Mouse (Mus musculus) NIH3T3 (cell line): ENCODE data around the gene Runx3.
A peak's percentile ranks its signal among the peaks of the same experiment; 100 is the strongest.
"Not testable (repeated sequence)": the region's sequence is repeated elsewhere in the genome, so short reads cannot be mapped to it uniquely, and the experiment has no call there.

Experiments used
- DNase-seq: peaks from one replicate; pipeline ENCODE4 v3.0.0-alpha.2; 2012; ENCODE audit warnings: low read depth

The Runx3 gene

DNA sequence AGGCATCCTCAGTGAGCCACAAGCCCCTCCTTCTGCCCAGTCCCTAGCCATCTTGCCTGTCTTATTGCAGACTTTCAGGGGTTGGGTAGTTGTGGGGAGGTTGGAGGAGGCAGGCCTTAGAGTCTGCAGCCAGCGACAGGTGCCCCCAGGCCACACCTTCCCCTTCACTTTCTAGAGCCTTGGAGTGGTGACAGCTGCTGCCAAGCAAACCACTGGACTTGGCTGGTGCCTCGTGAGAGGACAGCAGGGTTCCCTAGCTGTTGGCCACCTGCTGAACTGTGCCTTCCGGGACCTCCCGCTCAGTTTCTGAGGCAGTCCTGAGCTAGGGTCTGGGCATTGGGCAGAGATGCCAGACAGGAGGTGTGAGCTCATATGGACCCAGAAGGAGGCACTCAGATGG, 49.0 kb downstream of the Runx3 start:
- DNase-seq, result no peak

GRCm38 (mm10) chr4:135171304-135171875, 50.9 kb downstream of the Runx3 start:
- DNase-seq, result peak; percentile 38

- no peak for DNase-seq
These were observed 55.1 kb downstream of the Runx3 start for GRCm38 (mm10) chr4:135175406-135176120.

DNA sequence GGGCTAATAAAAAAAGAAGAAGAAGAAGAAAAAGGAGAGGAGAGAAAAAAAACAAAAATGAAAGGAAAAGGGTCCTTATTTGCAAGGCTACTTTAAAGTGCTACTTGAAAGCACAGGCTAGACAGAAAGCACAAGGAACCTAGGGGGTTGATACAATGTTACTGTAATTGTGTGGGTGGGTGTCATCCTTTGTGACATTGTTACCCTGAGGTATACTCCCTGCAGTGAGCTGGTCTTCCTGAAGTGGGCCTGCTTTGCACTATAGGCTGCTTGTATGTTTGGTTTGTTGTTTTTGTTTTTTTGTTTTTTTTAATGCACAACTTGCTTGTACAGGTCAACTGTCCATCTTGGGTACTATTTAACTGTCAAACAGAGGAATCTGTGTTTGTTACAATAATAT, 57.1 kb downstream of the Runx3 start:
- DNase-seq, result no peak

DNA sequence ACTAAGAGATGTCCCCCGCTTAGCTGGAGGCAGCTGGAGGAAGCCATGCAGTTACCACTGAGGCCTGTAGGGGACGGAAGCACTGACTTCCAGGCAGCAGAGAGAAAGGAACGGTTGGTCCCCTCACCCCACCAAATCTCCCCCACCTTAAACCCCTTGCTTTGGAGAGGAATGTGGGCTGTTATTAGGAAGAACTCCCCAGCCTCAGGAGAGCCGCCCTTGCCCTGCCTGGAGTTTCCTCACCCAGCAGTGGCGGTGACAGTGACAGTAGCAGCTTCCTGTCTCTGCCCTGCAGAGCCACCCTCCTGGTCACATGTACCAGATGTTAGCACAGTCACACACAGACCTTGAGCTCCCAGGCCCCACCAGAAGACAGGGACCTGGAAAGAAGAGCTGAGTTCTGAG, 58.6 kb downstream of the Runx3 start:
- no peak for DNase-seq

- no peak for DNase-seq
These were observed 61.4 kb downstream of the Runx3 start for GRCm38 (mm10) chr4:135181819-135182218.

GRCm38 (mm10) chr4:135184277-135184676, 63.8 kb downstream of the Runx3 start:
- not testable (repeated sequence) for DNase-seq

- peak; percentile 91 for DNase-seq
These were observed 69.1 kb downstream of the Runx3 start for GRCm38 (mm10) chr4:135189452-135190008.

DNA sequence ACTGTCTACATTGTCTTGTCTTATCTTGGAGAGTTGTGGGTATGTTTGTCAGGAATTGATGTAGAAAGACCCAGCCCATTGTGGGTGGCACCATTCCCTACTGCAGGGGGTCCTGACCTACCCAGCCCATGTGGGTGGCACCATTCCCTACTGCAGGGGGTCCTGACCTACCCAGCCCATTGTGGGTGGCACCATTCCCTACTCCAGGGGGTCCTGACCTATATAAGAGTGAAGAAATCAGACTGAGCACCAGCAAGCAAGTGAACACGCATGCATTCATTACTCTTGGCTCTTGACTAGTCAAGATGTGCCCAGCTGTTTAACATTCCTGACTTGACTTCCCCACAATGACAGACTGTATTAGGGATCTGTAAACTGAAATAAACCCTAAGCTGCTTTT, 69.9 kb downstream of the Runx3 start:
- no peak for DNase-seq

DNA sequence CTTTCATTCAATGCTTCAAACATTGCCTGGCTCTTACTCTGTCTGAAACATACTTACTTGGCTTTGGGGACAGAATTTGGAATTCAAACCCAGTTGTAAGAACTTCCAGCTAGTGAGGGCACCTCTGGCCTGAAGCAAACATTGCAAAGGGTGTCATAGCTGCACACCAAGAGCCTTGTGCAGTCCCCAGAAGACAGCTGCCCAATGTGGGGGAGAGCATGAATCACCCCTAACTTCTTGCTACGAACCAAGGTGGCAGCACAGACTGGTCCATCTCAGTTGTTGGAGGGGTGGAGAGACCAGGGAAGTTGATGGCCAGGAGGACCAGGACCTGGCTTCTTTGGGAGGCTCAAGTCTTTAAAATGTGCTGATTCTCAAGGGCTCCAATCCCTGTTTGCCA, 70.7 kb downstream of the Runx3 start:
- no peak for DNase-seq

DNA sequence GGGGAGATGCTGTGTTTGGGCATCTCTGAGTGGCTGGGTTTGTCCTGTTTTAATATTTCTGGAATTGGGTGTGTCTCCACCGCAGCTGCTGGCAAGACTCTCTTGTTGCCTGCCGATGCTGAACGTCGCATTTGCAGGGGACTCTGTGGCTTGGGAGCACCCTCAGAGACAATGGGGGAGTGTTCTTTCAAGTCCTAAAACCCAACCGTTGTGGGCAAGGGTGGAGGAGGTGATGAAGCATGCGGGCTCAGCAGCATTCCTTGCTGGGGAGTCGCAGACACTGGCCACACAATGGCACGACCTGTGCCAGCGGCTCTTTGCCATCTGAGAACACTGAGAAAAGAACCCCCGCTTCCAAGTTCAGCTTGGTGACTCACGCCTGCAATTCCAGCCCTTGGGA, 71.2 kb downstream of the Runx3 start:
- peak; percentile 21 for DNase-seq

DNA sequence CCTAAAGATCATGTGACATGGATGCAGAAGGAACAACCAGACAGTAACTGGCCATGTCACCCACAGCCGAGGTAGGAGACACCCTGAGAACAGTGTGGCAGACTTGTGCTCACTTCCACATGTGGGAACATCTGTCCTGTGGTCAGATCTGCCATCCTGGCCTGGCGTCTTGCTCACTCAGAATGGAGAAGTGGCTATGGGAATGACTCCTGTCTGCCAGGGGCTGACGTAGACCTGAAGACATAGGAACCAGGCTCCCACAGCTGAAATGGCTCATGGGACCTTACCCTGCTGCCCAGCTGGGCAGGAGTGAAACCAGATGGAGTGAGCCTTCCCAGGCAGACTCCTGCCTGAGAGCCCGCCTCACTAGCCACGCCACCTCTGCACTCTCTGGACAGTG, 72.4 kb downstream of the Runx3 start:
- peak; percentile 14 for DNase-seq

- DNase-seq, result no peak
These were observed 77.4 kb downstream of the Runx3 start for GRCm38 (mm10) chr4:135197857-135198256.

DNA sequence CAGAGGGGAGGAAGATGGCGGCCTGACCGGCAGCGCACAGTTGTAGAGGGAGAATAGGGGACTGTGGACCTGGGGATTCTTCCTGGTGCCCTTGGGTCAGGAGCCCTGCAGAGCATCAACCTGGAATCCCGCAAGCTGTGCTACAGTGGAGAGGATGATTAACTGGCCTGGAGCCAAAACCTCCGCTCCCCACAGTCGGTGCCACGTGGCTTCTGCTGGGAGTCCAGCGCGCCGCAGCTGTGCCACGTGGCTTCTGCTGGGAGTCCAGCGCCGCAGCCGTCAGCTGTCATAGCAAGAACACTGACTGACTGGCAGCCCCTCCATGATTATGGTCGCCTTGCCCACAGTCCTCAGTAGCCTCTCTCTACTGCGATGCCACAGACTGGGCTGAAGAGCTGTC, 81.3 kb downstream of the Runx3 start:
- no peak for DNase-seq

GRCm38 (mm10) chr4:135203279-135203678, 82.8 kb downstream of the Runx3 start:
- DNase-seq, result no peak

DNA sequence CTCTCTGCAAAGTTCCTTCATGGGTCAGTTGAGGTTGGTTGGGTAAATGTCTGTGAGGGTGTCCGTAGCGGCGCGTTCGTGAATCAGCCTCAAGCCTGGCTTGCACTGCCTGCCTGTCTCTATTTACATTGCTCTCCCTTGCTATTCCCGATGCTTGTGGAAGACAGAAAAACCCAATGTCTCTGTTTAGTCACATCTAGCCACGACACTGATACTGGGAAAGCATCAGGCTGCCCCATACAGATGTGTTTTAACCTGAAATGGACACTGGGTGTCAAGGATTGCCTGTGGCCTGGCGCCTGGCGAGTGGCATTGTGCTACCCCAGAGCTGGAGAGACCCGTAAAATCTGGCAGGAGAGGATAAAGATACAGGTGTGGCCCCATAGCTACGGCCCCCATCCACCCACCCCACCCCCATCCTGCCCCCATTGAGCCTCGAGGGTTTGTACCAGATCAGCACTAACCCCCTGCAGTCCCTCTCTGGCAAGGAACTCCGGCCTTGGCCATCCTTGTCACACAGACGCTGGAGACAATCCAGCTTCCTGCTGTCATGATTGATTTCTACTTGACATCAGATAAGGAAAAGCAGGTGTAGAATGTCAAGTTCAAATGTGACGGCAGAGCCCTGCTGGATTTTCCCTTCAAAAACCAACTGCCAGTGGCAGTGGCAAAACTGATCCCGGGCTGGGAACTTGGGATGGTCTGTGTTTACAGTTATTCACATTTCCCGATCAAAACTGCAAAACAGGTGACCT, 83.5 kb downstream of the Runx3 start:
- no peak for DNase-seq

GRCm38 (mm10) chr4:135204666-135205065, 84.2 kb downstream of the Runx3 start:
- DNase-seq, result no peak

DNA sequence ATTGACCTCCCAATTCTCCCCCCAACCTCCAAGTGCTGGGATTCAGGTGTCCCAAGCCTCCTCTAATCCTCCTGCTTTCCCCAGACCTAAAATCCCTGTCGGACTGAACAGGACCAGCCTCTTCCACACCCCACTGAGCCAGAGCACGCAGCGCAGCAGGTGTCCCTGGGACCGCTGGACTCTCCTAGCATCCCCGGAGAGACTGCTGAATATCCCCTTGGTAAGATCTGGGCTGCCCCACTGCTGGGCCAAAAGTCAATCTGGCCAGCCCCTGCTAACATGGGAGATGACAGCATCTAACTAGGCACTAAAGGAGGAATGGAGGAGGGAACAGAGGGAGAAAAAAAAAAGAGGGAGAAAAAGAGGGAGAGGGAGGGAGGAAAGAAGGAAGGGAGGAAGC, 84.8 kb downstream of the Runx3 start:
- no peak for DNase-seq

GRCm38 (mm10) chr4:135205711-135206600, 85.5 kb downstream of the Runx3 start:
- peak; percentile 90 for DNase-seq

DNA sequence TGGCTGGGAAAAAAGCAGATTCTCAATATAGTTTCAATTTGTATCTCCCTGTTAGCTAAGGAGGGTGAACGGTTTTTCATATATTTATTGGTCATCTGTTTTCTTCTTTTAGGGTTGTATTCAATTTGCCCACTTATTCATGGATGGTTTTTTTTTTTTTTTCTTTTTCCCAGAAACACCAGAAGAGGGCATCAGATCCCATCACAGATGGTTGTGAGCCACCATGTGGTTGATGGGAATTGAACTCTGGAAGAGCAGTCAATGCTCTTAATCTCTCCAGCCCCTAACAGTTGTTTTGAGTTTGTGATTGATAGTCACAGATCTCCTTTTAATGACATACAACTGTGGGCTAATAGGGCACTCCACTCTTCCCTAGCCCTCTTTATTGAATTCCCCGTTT, 89.4 kb downstream of the Runx3 start:
- DNase-seq, result no peak

DNA sequence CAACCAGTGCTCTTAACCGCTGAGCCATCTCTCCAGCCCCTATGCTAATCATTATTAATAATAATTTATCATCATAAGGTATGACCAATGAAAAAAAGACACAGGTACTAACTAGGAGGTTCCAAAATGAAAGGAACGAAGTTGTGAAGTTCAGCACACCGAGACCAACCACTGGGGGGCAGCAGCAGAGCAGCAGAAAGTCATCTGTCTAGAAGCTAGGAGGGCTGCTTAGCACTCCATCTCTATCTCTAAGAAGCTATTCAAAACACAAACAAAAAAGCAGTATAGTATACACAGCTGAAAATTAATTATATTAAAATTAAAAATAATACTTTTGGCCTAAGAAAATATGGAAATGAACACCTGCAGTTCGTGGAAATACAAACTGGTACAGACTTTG, 99.2 kb downstream of the Runx3 start:
- DNase-seq, result peak; percentile 82

DNA sequence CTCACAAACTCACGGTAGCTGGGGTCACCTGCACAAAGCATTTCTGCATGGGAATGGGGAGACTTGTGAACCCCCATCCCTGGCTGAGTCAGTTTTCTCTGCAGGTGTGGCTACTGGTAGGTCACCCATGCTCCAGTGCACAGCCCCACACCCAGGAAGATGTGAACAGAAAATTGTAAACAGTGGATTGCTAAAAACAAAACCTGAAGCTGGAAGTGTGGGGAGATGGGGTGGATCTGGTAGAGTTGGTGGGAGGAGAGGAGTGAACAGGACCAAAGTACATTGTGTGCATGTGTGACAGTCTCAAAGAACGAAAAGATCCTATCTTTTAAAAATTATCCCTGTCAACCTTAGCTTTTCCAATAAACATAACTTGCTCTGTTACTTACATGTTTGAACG, 100.2 kb downstream of the Runx3 start:
- DNase-seq, result no peak
